Mouse (Mus musculus) A20 (cell line): Measurements from ENCODE around the gene Afmid.

Source experiments
- DNase-seq: peaks from one replicate; pipeline ENCODE4 v3.0.0-alpha.2; 2011; ENCODE audit warnings: low read depth, low spot score

The Afmid gene

DNA sequence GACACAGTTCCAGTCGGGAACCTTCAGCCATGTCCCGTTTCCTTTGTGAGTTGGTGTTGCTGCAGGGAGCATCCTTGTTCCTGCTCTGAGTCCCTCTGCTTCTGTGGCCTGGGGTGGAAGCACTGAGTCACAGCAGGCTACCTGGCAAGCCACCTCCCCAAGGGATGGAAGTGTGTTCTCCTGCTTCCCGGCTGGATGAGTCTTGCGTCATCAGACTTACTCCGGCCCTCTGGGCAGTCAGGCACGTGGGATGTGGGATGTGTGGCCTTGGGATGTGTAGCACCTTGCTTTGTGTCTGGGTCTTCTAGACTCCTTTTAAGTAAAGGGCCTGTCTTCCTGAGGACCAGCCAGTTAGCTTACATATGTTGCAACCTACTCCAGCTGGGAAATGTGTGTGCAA, 54.0 kb downstream of the Afmid start:
- DNase-seq, result no peak

GRCm38 (mm10) chr11:117880336-117880976, 54.7 kb downstream of the Afmid start:
- DNase-seq, result no peak

GRCm38 (mm10) chr11:117880977-117881358, 55.2 kb downstream of the Afmid start:
- no peak for DNase-seq

DNA sequence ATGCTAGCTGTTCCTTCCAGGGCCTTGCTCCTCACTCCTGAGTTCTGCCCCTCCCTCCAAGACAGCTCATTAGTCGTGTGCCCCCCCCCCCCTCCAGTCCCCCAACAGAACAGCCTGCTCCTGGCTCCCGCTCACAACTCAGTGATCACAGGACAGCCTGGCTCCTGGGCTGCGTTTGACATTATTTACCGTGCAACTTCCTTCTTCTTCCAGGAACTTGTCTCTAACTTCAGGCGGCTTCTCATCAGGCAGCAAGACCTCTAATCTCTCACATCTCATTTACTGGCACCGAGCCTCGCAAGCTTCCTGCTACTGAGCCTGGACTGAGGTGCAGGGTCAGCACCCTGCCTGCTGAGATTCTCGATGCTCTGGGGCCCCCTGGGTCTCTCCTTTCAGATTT, 56.1 kb downstream of the Afmid start:
- no peak for DNase-seq

DNA sequence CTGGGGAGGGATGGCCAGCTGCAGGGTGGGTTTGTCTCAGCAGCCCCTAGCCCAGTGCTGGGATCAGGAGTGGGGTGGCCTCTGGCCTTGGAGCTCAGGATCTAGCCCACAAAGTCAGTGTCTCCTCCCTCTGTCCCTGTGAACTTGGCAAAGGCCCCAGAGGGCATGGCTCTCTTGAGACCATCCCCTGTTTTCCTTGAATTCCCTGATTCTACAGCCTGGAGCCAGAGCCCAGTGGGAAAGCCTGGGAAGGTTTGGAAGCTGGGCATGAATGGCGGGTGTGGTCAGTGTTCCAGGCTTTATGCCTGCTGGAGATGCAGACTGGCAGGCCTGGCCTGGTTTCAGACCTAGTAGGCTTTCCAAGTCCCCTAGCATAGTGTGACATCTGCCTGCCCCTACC, 56.5 kb downstream of the Afmid start:
- no peak for DNase-seq

DNA sequence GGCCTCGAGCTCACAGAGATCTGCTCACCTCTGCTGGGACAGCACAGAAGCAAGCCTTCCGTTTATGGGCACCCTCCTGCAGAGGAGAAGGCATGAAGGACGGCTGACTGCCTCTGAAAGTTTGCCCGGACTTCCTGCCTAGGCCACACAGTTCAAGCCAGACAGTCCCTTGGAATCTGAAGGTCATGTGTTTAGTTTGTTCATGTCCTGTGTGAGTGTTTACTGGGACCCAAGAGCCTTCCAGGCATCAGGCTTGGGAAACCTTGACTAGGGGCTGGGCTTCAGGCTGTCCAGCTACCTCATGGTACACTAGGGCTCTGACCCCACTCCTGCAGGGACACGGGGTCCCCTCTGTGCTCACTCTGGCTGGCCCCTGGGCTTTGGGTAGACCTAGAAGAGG, 60.3 kb downstream of the Afmid start:
- DNase-seq, result no peak

- no peak for DNase-seq
Measured at GRCm38 (mm10) chr11:117888168-117888852, 62.6 kb downstream of the Afmid start.

- DNase-seq, result no peak
Measured at GRCm38 (mm10) chr11:117888853-117889822, 63.4 kb downstream of the Afmid start.
